Mouse (Mus musculus) intestine, postnatal 0 days (tissue): ENCODE results near the gene Hist2h2be. TPM values are rescaled to one million over a fixed set of nuclear protein-coding genes. Genes with fewer than 3 reads are reported as not detected.
"Not testable (repeated sequence)": the region's sequence is repeated elsewhere in the genome, so short reads cannot be mapped to it uniquely, and the experiment has no call there.

Source experiments
- ATAC-seq: fragments of 200-750 bp; cut with Nextera tagmentation; 2 replicates; pipeline ENCODE4 v1.8.0; 2017; ENCODE audit warnings: mild to moderate bottlenecking, moderate TSS enrichment, moderate library complexity
- H3K27ac ChIP-seq: fragments of 300-500 bp; sonication (generic); 2 replicates; pipeline ENCODE4 v1.5.1; 2014; ENCODE audit warnings: mild to moderate bottlenecking, low read depth, low read length, moderate library complexity
- H3K27me3 ChIP-seq: fragments of 300-500 bp; sonication (generic); replicated peaks from 2 replicates; pipeline ENCODE4 v1.6.1; 2014; ENCODE audit warnings: low read length, mixed read lengths; ENCODE audit not compliant: control insufficient read depth, insufficient read depth
- H3K36me3 ChIP-seq: fragments of 300-500 bp; sonication (generic); 2 replicates; pipeline ENCODE4 v1.6.1; 2014; ENCODE audit warnings: mild to moderate bottlenecking, moderate library complexity; ENCODE audit not compliant: control insufficient read depth, insufficient read depth
- H3K4me1 ChIP-seq: fragments of 300-500 bp; sonication (generic); replicated peaks from 2 replicates; pipeline ENCODE4 v1.6.1; 2014; ENCODE audit warnings: antibody characterized with exemption, low read length, mixed read lengths; ENCODE audit not compliant: control insufficient read depth, insufficient read depth
- H3K4me2 ChIP-seq: fragments of 300-500 bp; sonication (generic); replicated peaks from 2 replicates; pipeline ENCODE4 v1.6.1; 2014; ENCODE audit warnings: low read depth, mild to moderate bottlenecking, moderate library complexity
- H3K4me3 ChIP-seq: fragments of 300-500 bp; sonication (generic); 2 replicates; pipeline ENCODE4 v1.5.1; 2014; ENCODE audit warnings: low read depth, low read length
- H3K9ac ChIP-seq: fragments of 300-500 bp; sonication (generic); 2 replicates; pipeline ENCODE4 v1.6.1; 2014; ENCODE audit warnings: mild to moderate bottlenecking, low read depth, low read length
- H3K9me3 ChIP-seq: fragments of 300-500 bp; sonication (generic); 2 replicates; pipeline ENCODE4 v1.6.1; 2016; ENCODE audit warnings: mixed run types; ENCODE audit not compliant: control insufficient read depth
- CTCF ChIP-seq: sonication (generic); IDR thresholded peaks from 2 replicates; pipeline ENCODE4 v1.5.1; 2016; ENCODE audit warnings: low read depth, mild to moderate bottlenecking, control low read depth, antibody characterized with exemption, moderate library complexity
- WGBS: fragments of 180-500 bp; shearing (Covaris S2); extraction: QIAGEN DNeasy Blood & Tissue Kit; methylation state at CpG from one replicate; pipeline ENCODE4 v1.1.7; 2014; 5-methylcytosine and 5-hydroxymethylcytosine counted together
- polyA plus RNA-seq: library from polyadenylated mRNA; unstranded; fragments of >200 nt; fragmentation: Nextera tagmentation; extraction: Ambion mirVana; gene quantifications from 2 replicates; pipeline ENCODE4 v1.2.1, GENCODE M21; 2015

Hist2h2be gene
- polyA plus RNA-seq, 1 experiment from 2014 or later: 2.2 TPM

DNA sequence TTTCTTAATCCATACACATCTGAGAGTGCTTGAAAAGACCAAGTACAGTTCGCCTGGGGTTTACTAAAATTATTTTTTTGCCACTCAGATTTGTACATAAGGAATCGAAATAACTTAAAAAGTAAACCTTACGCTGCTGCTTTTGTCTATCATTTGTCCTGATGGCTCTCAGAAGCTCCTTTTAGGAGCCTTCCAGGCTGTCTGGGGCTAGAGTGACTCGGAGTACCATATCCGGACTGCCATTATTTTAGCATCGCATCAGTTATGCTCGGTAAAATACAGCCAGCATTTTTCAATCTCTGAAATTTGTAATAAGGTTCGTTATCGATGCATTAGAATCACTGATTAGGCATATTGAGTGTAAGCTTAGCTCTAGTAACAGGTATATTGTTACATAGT is 19.9 kb downstream of the Hist2h2be start:
- Histone ChIP-seq H3K4me1 (peaks cover 21% of the 10 kb centered on the region), H3K9ac (no peak overlapping the region; the same call in 1 of the 2 replicates), H3K9me3 (no peaks in the 10 kb centered on the region), H3K27me3 (no peaks in the 10 kb centered on the region), H3K4me3 (peak overlapping the region; percentile 29), H3K36me3 (no peaks in the 10 kb centered on the region), H3K4me2 (peak overlapping the region; percentile 55), H3K27ac (0 out of 2 replicates have a peak overlapping the region, but pooled peaks have one; percentile 35)
- TF ChIP-seq CTCF: no peak
- ATAC-seq: no peak
- WGBS: 78% methylated on average over 9 of the region's 9 CpGs

DNA sequence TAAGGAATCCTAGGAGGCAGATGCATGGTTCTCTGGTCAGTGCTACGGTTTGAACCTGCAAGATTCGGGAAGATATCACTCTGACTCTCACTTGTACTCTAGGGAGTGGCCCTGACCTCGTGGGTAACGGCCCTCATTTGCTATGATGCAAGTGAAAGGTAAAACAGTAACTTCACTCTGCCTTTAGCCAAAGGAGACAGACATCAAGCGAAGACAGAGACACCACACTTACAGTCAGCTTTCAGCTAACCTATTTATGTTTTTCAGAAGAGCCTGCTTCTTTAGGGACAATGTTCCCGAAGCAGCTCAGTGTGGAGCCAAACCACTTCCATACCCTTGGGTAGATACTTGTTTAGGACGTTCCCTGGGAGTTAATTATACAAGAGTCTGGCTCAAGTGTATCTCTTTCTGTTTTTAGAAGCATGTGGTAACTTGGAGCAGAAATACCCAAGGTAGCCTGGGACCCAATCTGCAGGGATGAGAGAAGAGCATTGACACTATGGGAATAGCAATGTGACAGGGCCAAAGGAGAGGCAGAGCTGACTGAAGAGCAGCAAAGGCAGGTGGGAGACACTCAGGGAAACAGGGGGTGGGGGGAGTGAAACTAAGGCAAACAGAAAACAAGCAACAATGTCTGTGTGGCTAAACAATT is 23.1 kb downstream of the Hist2h2be start:
- H3K9ac ChIP-seq: no peak overlapping the region
- WGBS: 47% methylated on average over 7 of the region's 7 CpGs
- H3K27me3 ChIP-seq: no peaks in the 10 kb centered on the region
- no peak overlapping the region for H3K4me3 ChIP-seq
- H3K4me2 ChIP-seq: peak overlapping the region; percentile 78
- ATAC-seq: no peak
- peaks cover 12% of the 10 kb centered on the region for H3K4me1 ChIP-seq
- H3K36me3 ChIP-seq: no peaks in the 10 kb centered on the region
- H3K9me3 ChIP-seq: no peaks in the 10 kb centered on the region
- TF ChIP-seq CTCF: no peak
- no peak overlapping the region; the same call in 1 of the 2 replicates for H3K27ac ChIP-seq

DNA sequence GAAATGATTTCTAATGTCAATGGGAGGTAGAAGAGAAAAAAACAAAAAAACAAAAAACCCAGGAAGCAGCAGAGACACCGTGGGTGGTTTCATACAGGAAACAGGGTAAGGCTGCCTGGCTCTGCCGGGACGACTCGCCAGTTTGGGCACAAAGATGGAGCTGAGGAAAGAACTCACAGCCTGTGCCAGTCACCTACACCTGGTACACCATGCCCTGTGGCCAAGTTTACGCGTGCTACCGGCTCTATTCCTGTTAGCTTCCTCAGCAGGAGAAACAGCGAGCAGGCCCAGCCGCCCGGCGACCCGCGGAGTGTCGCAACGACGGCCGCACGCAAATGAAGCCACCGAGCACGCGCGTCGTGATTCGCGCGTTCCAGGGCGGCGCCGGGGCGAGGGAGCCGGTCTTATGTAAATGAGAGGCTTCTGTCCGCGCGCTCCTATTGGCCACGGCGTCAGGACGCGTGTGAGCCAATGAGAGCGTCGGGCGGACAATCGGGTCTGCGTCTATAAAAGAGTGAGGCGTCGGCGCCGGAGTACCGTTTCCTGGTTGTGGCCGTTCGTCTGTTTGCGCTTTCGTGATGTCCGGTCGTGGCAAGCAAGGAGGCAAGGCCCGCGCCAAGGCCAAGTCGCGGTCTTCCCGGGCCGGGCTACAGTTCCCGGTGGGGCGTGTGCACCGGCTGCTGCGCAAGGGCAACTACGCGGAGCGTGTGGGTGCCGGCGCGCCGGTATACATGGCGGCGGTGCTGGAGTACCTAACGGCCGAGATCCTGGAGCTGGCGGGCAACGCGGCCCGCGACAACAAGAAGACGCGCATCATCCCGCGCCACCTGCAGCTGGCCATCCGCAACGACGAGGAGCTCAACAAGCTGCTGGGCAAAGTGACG is 24.3 kb downstream of the Hist2h2be start, which contains the start of gene Hist2h2aa1:
Hist2h2aa1 (plus strand) TSS at position 495 of the 884 bp plus-strand sequence.
- under 1% methylated on average over 21 of the region's 88 CpGs for WGBS
- not testable (repeated sequence) for H3K9me3 ChIP-seq, H3K36me3 ChIP-seq, H3K27me3 ChIP-seq
- Histone ChIP-seq H3K4me3 (peak within 1 kb of the TSS; percentile 43), H3K27ac (peak within 1 kb of the TSS; percentile 87), H3K4me1 (peaks cover 12% of the 10 kb centered on the region), H3K4me2 (peak within 1 kb of the TSS; percentile 78), H3K9ac (peak within 1 kb of the TSS; percentile 62)
- peak; percentile 84 for ATAC-seq

DNA sequence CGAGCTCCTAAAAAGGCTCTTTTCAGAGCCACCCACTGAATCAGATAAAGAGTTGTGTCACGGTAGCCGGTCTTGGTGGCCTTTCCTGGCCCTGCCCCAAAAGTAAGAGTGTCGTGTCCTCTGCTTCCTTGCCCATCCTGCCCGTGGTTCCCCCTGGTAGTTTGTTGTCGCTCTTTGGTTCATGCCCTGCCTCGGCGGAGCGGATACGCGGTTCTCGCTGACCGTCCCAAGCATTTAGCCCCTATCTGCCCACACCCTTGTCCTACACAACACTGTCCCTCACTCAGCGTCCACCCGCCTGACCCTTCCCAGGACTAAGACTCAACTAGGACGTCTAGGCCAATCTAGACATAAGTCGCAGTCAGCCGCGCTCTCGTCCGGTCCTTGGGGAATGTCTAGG is 25.1 kb downstream of the Hist2h2be start:
- 0 out of 2 replicates have a peak overlapping the region, but pooled peaks have one; percentile 23 for H3K4me3 ChIP-seq
- H3K27me3 ChIP-seq, H3K9ac ChIP-seq, H3K36me3 ChIP-seq, ATAC-seq, H3K27ac ChIP-seq, H3K9me3 ChIP-seq: not testable (repeated sequence)
- WGBS: 2% methylated on average over 10 of the region's 21 CpGs
- peaks cover 12% of the 10 kb centered on the region for H3K4me1 ChIP-seq
- 0 out of 2 replicates have a peak overlapping the region, but pooled peaks have one; percentile 41 for H3K4me2 ChIP-seq

DNA sequence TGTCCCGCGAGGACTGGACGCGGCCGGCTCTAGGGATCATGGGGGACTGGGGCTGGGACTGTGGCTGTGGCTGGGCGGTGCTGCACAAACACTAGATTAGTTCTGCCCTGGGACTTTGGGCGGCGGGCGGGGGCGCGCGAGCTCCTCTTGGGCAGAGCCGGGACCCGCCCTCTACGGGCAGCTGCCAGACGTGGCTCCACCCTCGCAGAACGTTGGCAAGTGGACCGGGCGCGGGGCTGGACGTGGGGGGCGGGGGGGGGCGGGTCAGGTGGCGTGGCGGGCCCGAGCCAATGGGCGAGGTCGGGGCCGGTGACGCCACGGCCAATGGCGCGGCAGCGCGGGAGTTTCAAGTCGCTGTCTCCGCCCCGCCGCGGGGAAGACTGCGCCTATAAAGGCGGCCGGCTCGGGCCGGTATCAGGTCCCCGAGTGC is 25.5 kb downstream of the Hist2h2be start, which contains the start of gene Hist2h3c1:
Hist2h3c1 (plus strand) TSS at position 259 of the 430 bp plus-strand sequence.
- Histone ChIP-seq H3K4me2 (peak within 1 kb of the TSS; percentile 56), H3K4me3 (peak within 1 kb of the TSS; percentile 24), H3K4me1 (peaks cover 12% of the 10 kb centered on the region)
- peak; percentile 90 for ATAC-seq
- not testable (repeated sequence) for H3K27me3 ChIP-seq, H3K9me3 ChIP-seq, H3K36me3 ChIP-seq, H3K9ac ChIP-seq, H3K27ac ChIP-seq
- WGBS: 0% methylated on average over 1 of the region's 47 CpGs

DNA sequence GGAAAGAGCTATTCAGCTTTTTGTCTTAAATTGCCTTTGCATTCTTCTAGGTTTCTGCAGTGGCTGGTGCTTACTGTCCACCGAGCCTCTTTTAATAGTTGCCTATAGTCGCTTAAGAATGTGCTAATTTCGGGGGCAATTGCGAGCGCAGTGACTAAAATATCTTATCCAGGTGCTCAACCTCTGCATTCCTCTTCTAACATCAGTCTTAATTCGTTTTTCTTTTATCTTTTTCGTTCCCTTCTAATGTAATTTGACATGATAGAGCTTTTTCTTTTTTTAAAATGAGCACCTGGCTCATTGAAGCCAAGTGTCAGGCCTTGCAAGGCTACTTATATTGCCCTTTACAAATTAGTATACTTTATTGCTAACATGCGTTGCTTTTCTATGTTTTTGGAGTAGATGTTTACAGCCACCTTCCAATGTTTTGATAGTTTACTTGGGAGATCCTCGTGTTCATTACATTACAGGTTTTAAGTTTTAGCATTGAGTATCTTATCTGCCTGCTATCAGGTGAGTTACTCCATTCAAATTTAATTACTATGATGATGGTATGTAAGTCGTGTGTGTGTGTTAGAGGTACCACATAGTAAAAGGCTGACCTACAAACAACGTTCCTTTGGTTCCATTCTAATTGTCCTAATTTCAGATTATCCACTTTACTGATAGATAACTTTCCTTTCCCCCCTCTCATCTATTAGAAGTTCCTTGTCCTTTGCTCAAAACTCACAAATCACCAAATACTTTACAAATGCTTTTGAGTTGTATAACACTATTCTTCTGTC is 26.6 kb downstream of the Hist2h2be start:
- no peak for TF ChIP-seq CTCF
- H3K4me3 ChIP-seq: peak overlapping the region; percentile 24
- peaks cover 12% of the 10 kb centered on the region for H3K4me1 ChIP-seq
- no peak for ATAC-seq
- H3K9ac ChIP-seq: no peak overlapping the region
- H3K27me3 ChIP-seq: no peaks in the 10 kb centered on the region
- peak overlapping the region; percentile 56 for H3K4me2 ChIP-seq
- H3K27ac ChIP-seq: no peak overlapping the region
- WGBS: 3% methylated on average over 11 of the region's 11 CpGs
- H3K9me3 ChIP-seq: no peaks in the 10 kb centered on the region
- no peaks in the 10 kb centered on the region for H3K36me3 ChIP-seq
